Mouse (Mus musculus) cerebellum, postnatal 36 days (tissue): ENCODE measurements around the gene Parva.

Source experiments
- DNase-seq, 2 experiments: peaks; one replicate each; pipeline ENCODE4 v3.0.0; 2021 to 2022; ENCODE audit warnings: mixed read lengths in 2 of 2

The Parva gene

DNA sequence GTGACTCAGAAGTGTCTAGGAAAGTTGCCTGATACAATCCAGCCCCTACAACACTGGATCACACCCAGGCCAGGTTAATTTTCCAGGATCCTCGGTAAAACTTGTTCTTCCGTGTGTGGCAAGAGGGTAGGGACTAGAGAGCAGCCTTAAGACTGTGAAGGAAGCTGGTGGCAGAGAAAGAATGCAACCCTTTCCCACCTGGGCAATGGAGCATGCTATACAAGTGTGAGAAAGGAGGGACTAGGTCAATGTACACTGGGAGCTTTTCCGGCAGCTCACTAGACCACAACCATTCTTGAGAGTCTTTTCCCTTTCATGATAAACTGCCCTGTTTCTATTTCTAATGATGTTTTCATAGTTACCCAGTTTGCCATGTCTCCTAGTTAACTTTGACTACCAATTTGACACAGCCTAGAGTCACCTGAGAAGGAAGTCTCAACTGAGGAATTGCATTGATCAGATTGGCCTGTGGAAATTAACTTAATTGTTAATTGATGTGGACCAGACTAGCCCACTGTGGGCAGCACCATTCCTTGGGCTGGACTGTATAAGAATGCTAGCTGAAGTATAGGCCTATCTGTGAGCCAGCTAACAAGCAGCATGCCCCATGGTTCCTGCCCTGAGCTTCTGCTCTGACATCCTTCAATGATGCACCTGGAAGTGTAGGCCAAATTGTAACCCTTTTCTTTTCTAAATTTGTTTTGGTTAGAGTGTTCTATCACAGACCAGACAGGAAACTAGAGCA is 186.9 kb downstream of the Parva start:
- DNase-seq: no peak

DNA sequence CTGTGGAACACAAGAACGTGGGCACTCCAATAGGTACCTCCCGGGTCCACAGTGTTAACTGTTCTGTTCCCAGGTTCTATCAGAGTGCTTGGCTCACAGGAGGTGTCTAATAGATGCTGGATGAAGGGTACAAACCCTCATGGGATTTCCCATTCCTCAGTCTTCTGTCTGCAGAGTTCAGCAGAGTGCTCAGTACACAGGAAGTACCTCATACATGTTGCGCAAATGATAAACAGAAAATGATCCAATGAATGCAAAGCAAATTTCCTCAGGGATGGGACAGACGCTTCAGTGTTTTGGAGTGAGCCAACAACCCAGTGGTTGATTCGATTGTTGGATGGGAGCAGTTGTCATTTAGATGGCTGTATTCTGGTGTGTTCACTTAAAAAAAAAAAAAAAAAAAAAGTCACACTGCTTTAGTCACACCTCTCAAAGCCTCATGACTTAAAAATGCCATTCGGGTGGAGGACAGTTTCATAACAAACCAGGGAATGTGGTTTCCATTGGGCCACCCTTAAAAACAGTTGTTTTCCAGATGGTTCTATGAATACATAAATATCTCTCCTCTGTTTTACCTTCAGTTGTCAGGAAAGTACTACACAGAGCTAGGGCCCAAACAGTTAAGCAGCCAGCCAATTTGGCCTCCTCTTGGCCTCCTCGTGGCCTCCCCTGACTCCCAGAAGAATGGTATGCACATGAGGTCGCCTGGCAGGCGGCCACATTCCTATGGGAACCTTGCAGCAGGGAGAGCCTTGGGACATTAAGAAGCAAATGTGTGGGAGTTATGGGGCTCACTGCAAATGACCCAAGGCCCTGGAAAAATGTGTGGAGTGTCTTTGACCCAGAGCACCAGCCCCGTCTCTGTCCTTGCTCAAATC is 187.7 kb downstream of the Parva start:
- no peak for DNase-seq

DNA sequence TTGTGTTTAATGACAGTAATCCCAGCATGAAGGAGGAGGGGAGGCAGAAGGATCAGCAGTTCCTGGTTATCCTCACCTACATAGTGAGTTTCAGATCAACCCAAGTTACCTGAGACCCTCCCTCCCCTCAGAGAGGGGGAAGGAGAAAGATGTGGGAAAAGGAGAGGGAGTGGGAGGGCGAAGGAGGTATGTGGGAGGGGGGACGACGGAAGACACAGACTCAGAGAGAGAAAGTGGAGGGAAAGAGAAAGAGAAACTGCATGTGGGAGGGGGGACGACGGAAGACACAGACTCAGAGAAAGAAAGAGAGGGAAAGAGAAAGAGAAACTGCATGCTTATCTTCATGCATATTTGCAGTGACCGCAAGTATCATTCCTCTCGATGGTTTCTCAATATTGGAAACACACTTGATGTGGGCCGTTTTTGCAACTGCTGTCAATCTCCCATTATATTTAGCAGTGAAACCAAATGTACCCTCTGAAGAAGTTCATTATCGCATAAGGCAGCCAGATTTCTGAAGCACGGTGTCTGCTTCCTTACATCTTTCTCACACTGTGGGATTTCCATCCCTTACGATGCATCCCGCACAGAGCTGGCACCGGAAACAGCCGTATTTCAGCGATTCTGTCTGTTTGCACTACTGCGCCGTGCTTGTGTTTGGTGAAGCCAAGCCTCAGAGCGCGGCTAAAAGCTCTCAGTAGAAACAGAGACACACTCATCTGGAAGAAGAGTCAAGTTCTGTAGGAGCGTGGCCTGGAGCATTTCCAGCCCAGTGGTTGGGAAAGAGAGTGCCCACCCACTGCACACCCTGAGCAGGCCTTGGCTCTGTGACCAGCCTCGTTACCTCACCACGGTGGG is 193.2 kb downstream of the Parva start:
- peak in 1 of 2 experiments; percentile 16 for DNase-seq

DNA sequence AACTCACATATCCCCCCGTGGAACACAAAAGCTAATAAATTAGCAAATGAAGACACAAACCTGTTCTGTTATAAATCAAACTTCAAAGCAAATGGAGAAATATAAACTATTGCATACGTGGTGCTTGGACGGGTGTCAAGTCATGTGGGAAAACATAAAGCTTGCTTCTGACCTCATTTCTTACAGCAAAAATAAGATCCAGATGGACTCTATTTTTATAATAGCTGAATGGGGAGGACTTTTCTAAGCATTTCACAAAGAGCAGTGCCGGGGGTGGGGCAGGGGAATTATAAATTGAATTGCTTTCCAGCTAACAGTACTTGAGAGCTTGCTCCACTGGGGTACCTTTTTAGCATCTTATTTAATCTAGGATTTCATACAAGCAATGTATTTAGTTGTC is 200.2 kb downstream of the Parva start:
- no peak for DNase-seq

DNA sequence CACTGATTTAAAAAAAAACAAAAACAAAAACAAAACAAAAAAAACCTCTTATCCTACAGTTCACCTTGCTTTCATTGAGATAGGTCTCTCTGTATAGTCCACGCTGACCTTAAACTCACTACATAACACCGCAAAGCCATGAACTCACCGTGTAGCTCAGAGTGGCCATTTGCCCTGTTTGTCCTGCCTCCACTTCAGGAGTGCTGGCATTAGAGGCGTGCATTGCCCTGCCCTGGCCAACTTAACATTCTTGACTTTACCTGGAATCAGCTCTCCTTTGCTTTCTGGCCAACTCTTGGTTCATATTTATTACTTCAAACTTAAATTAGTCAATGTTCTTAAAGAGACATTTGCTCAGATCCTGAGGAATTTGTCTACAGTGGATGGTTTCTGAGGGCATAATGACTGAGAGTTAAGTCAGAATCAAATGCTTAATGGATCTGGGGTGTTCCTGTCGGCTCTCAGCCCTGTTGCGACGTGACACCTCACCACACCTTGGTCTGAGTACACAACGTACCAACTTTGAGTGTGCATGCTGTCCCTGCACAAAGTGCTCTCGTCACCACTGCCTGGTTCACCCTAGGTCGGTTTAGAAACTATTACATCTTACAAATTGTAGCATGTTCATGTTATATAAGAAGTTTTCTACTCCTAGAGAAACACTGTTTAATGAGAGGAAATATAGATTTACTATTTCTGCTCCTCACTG is 207.4 kb downstream of the Parva start:
- no peak for DNase-seq

DNA sequence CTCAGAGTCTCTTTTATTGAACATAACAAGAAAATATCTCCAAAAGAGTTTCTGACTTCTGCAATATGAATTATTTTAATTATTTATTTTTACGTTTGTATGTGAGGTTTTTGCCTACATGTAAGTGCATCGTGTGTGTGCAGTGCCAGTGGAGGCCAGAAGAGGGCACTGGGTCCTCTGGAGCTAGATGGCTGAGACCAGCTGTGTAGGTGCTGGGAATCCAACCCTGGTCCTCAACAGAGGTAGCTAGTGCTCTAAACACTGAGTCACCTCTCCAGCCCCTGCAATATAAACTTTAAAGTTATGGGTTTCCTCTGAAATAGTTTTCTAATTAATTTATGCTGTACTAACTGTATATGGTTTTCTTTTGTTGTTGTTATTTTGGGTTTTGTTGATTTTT is 208.6 kb downstream of the Parva start:
- no peak for DNase-seq
